Mouse (Mus musculus): ENCODE measurements at regions not wholly inside any gene's neighbourhood (a gene's known extent, or its start where the extent isn't known, plus 50 kb on each side); places are given as distances from the start of the nearest gene placed in this dataset.

GRCm38 (mm10) chr7:130028945-130029344, 437.3 kb downstream of the Wdr11 start:
- TF ChIP-seq POLR2A (IDR thresholded peaks at IDR 0.05; ENCODE audit: low read depth, low read length) = no peak
- no peak for TF ChIP-seq CTCF (IDR thresholded peaks at IDR 0.05; ENCODE audit: borderline replicate concordance, insufficient read depth, low read length)

Measured in embryonic fibroblast, embryonic 13.5 days (primary cell).